Mouse (Mus musculus) heart, adult 2 months (tissue): ENCODE measurements around the gene Iah1.

ENCODE experiments used
- CTCF ChIP-seq: fragments of 200-600 bp; IDR thresholded peaks from 2 replicates; pipeline ENCODE4 v1.8.1; 2022; ENCODE audit warnings: antibody characterized with exemption, mild to moderate bottlenecking, moderate library complexity
- EP300 ChIP-seq: fragments of 200-500 bp; IDR thresholded peaks from 2 replicates; pipeline ENCODE4 v1.6.1; 2011; ENCODE audit warnings: low read depth, low read length, control low read depth; ENCODE audit not compliant: insufficient read depth
- POLR2A ChIP-seq: fragments of 200-500 bp; IDR thresholded peaks from 2 replicates; pipeline ENCODE4 v1.6.1; 2011; ENCODE audit warnings: mild to moderate bottlenecking, low read depth, low read length, control low read depth; ENCODE audit not compliant: insufficient read depth

GRCm38 (mm10) chr12:21324101-21324500 is 7.9 kb downstream of the Iah1 start:
- no peak for TF ChIP-seq CTCF
- no peak for TF ChIP-seq EP300
- no peak for TF ChIP-seq POLR2A
